Mouse (Mus musculus) hindbrain, embryonic 15.5 days (tissue): Measurements from ENCODE around the gene Lgi1. TPM values are rescaled to one million over a fixed set of nuclear protein-coding genes. Genes with fewer than 3 reads are reported as not detected.
A peak's percentile ranks its signal among the peaks of the same experiment; 100 is the strongest.

Experiments used
- ATAC-seq: fragments of 200-750 bp; cut with Nextera tagmentation; 2 replicates; pipeline ENCODE4 v1.8.0; 2017; ENCODE audit warnings: low read depth, moderate number of reproducible peaks, moderate TSS enrichment; ENCODE audit not compliant: low FRiP score
- H3K27ac ChIP-seq: fragments of 300-500 bp; sonication (generic); replicated peaks from 2 replicates; pipeline ENCODE4 v1.5.1; 2015; ENCODE audit warnings: mild to moderate bottlenecking, inconsistent platforms
- H3K27me3 ChIP-seq: fragments of 300-500 bp; sonication (generic); 2 replicates; pipeline ENCODE4 v1.6.1; 2015; ENCODE audit warnings: control low read depth, inconsistent platforms
- H3K36me3 ChIP-seq: fragments of 300-500 bp; sonication (generic); 2 replicates; pipeline ENCODE4 v1.6.1; 2015; ENCODE audit warnings: control low read depth, inconsistent platforms
- H3K4me1 ChIP-seq: fragments of 300-500 bp; sonication (generic); replicated peaks from 2 replicates; pipeline ENCODE4 v1.6.1; 2015; ENCODE audit warnings: control low read depth, inconsistent platforms
- H3K4me2 ChIP-seq: fragments of 300-500 bp; sonication (generic); 2 replicates; pipeline ENCODE4 v1.6.1; 2015; ENCODE audit warnings: moderate library complexity, mild to moderate bottlenecking, inconsistent platforms
- H3K4me3 ChIP-seq: fragments of 300-500 bp; sonication (generic); 2 replicates; pipeline ENCODE4 v1.5.1; 2015; ENCODE audit warnings: mild to moderate bottlenecking, inconsistent platforms
- H3K9ac ChIP-seq: fragments of 300-500 bp; sonication (generic); 2 replicates; pipeline ENCODE4 v1.6.1; 2015; ENCODE audit warnings: inconsistent platforms
- H3K9me3 ChIP-seq: fragments of 300-500 bp; sonication (generic); 2 replicates; pipeline ENCODE4 v1.6.1; 2016; ENCODE audit warnings: control low read depth, inconsistent platforms
- WGBS: fragments of 180-500 bp; shearing (Covaris S2); methylation state at CpG from one replicate; pipeline ENCODE4 v1.1.7; 2015; 5-methylcytosine and 5-hydroxymethylcytosine counted together
- polyA plus RNA-seq: library from polyadenylated mRNA; unstranded; fragments of >200 nt; fragmentation: Nextera tagmentation; extraction: Ambion mirVana; gene quantifications from 2 replicates; pipeline ENCODE4 v1.2.1, GENCODE M21; 2015

Lgi1 gene
- polyA plus RNA-seq, 1 experiment from 2014 or later = 19.5 TPM

- no peak for ATAC-seq
- H3K9me3 ChIP-seq = no peaks in the 10 kb centered on the region
- 80% methylated on average over 5 of the region's 5 CpGs for WGBS
- no peak overlapping the region for H3K9ac ChIP-seq
- no peaks in the 10 kb centered on the region for H3K36me3 ChIP-seq
- H3K27ac ChIP-seq = no peak overlapping the region
- H3K4me1 ChIP-seq = peaks cover 20% of the 10 kb centered on the region
- no peaks in the 10 kb centered on the region for H3K27me3 ChIP-seq
- no peak overlapping the region for H3K4me3 ChIP-seq
- H3K4me2 ChIP-seq = peak overlapping the region; percentile 2; the same call in 1 of the 2 replicates
Observed at GRCm38 (mm10) chr19:38267469-38267868, 3.1 kb downstream of the Lgi1 start.

GRCm38 (mm10) chr19:38271071-38271470 is 6.7 kb downstream of the Lgi1 start:
- no peaks in the 10 kb centered on the region for H3K27me3 ChIP-seq
- ATAC-seq = no peak
- H3K9me3 ChIP-seq = no peaks in the 10 kb centered on the region
- H3K4me1 ChIP-seq = peaks cover 10% of the 10 kb centered on the region
- H3K36me3 ChIP-seq = no peaks in the 10 kb centered on the region
- H3K27ac ChIP-seq = no peak overlapping the region
- no peak overlapping the region for H3K4me2 ChIP-seq
- no peak overlapping the region for H3K9ac ChIP-seq
- H3K4me3 ChIP-seq = no peak overlapping the region
- 34% methylated on average over 6 of the region's 6 CpGs for WGBS

GRCm38 (mm10) chr19:38273820-38274219 is 9.5 kb downstream of the Lgi1 start:
- Histone ChIP-seq H3K4me3 (no peak overlapping the region), H3K36me3 (no peaks in the 10 kb centered on the region), H3K4me1 (no peaks in the 10 kb centered on the region; the same call in 1 of the 2 replicates), H3K9ac (no peak overlapping the region), H3K27ac (no peak overlapping the region), H3K4me2 (no peak overlapping the region), H3K9me3 (no peaks in the 10 kb centered on the region), H3K27me3 (no peaks in the 10 kb centered on the region)
- ATAC-seq = no peak
- WGBS = 52% methylated on average over 7 of the region's 7 CpGs

GRCm38 (mm10) chr19:38274747-38275421 is 10.5 kb downstream of the Lgi1 start:
- H3K36me3 ChIP-seq = no peaks in the 10 kb centered on the region
- no peak for ATAC-seq
- no peak overlapping the region for H3K4me3 ChIP-seq
- no peaks in the 10 kb centered on the region for H3K9me3 ChIP-seq
- H3K27ac ChIP-seq = no peak overlapping the region
- WGBS = 87% methylated on average over 15 of the region's 15 CpGs
- H3K27me3 ChIP-seq = no peaks in the 10 kb centered on the region
- H3K9ac ChIP-seq = no peak overlapping the region
- no peak overlapping the region for H3K4me2 ChIP-seq
- H3K4me1 ChIP-seq = no peaks in the 10 kb centered on the region; the same call in 1 of the 2 replicates

- WGBS = 72% methylated on average over 4 of the region's 4 CpGs
- Histone ChIP-seq H3K4me3 (no peak overlapping the region), H3K27me3 (no peaks in the 10 kb centered on the region), H3K27ac (no peak overlapping the region), H3K9ac (no peak overlapping the region), H3K4me2 (no peak overlapping the region), H3K36me3 (no peaks in the 10 kb centered on the region), H3K4me1 (no peaks in the 10 kb centered on the region; the same call in 1 of the 2 replicates), H3K9me3 (no peaks in the 10 kb centered on the region)
- no peak for ATAC-seq
Observed at GRCm38 (mm10) chr19:38276226-38276625, 11.9 kb downstream of the Lgi1 start.

GRCm38 (mm10) chr19:38280242-38280641 is 15.9 kb downstream of the Lgi1 start:
- no peaks in the 10 kb centered on the region for H3K9me3 ChIP-seq
- H3K27ac ChIP-seq = no peak overlapping the region
- no peak overlapping the region for H3K9ac ChIP-seq
- no peak for ATAC-seq
- no peaks in the 10 kb centered on the region for H3K36me3 ChIP-seq
- no peak overlapping the region for H3K4me3 ChIP-seq
- H3K27me3 ChIP-seq = no peaks in the 10 kb centered on the region
- no peaks in the 10 kb centered on the region for H3K4me1 ChIP-seq
- no peak overlapping the region for H3K4me2 ChIP-seq
- WGBS = 95% methylated on average over 10 of the region's 10 CpGs

GRCm38 (mm10) chr19:38282407-38282806 is 18.1 kb downstream of the Lgi1 start:
- H3K9me3 ChIP-seq = no peaks in the 10 kb centered on the region
- no peaks in the 10 kb centered on the region for H3K4me1 ChIP-seq
- H3K9ac ChIP-seq = no peak overlapping the region
- H3K27ac ChIP-seq = no peak overlapping the region
- no peak overlapping the region for H3K4me2 ChIP-seq
- no peak for ATAC-seq
- H3K36me3 ChIP-seq = no peaks in the 10 kb centered on the region
- H3K4me3 ChIP-seq = no peak overlapping the region
- WGBS = 59% methylated on average over 2 of the region's 2 CpGs
- H3K27me3 ChIP-seq = no peaks in the 10 kb centered on the region

GRCm38 (mm10) chr19:38288556-38288955 is 24.2 kb downstream of the Lgi1 start:
- Histone ChIP-seq H3K4me2 (no peak overlapping the region), H3K4me3 (no peak overlapping the region), H3K9ac (no peak overlapping the region), H3K9me3 (no peaks in the 10 kb centered on the region), H3K27me3 (no peaks in the 10 kb centered on the region), H3K36me3 (no peaks in the 10 kb centered on the region), H3K27ac (no peak overlapping the region), H3K4me1 (no peaks in the 10 kb centered on the region)
- ATAC-seq = no peak
- WGBS = 84% methylated on average over 6 of the region's 6 CpGs

- Histone ChIP-seq H3K4me2 (no peak overlapping the region), H3K36me3 (no peaks in the 10 kb centered on the region), H3K27ac (no peak overlapping the region), H3K9ac (no peak overlapping the region), H3K27me3 (no peaks in the 10 kb centered on the region), H3K9me3 (no peaks in the 10 kb centered on the region), H3K4me3 (no peak overlapping the region), H3K4me1 (no peaks in the 10 kb centered on the region)
- 67% methylated on average over 6 of the region's 6 CpGs for WGBS
- no peak for ATAC-seq
Observed at GRCm38 (mm10) chr19:38291432-38291831, 27.1 kb downstream of the Lgi1 start.

- Histone ChIP-seq H3K9me3 (no peaks in the 10 kb centered on the region), H3K4me1 (no peaks in the 10 kb centered on the region), H3K27ac (0 out of 2 replicates have a peak overlapping the region, but pooled peaks have one; percentile 38), H3K9ac (no peak overlapping the region), H3K4me3 (no peak overlapping the region), H3K4me2 (no peak overlapping the region), H3K36me3 (0 out of 2 replicates have a peak, but pooled peaks cover 9% of the 10 kb centered on the region), H3K27me3 (no peaks in the 10 kb centered on the region)
- WGBS = 22% methylated on average over 3 of the region's 3 CpGs
- ATAC-seq = no peak
Observed at GRCm38 (mm10) chr19:38298018-38298626, 33.8 kb downstream of the Lgi1 start.

GRCm38 (mm10) chr19:38308116-38308515 is 43.8 kb downstream of the Lgi1 start:
- Histone ChIP-seq H3K4me2 (no peak overlapping the region), H3K4me3 (no peak overlapping the region), H3K9ac (no peak overlapping the region), H3K4me1 (no peaks in the 10 kb centered on the region), H3K36me3 (peaks cover 3% of the 10 kb centered on the region; the same call in 1 of the 2 replicates), H3K9me3 (no peaks in the 10 kb centered on the region), H3K27ac (no peak overlapping the region), H3K27me3 (no peaks in the 10 kb centered on the region)
- ATAC-seq = no peak
- WGBS = 94% methylated on average over 8 of the region's 8 CpGs

- no peaks in the 10 kb centered on the region for H3K4me1 ChIP-seq
- no peaks in the 10 kb centered on the region for H3K27me3 ChIP-seq
- no peak overlapping the region for H3K4me3 ChIP-seq
- no peaks in the 10 kb centered on the region for H3K9me3 ChIP-seq
- WGBS = 77% methylated on average over 7 of the region's 7 CpGs
- H3K36me3 ChIP-seq = no peaks in the 10 kb centered on the region
- H3K9ac ChIP-seq = no peak overlapping the region
- ATAC-seq = no peak
- H3K27ac ChIP-seq = no peak overlapping the region
- H3K4me2 ChIP-seq = no peak overlapping the region
Observed at GRCm38 (mm10) chr19:38315099-38315498, 50.8 kb downstream of the Lgi1 start.
